Mouse (Mus musculus) gastrocnemius, adult 8-10 months (tissue): ENCODE measurements at regions not wholly inside any gene's neighbourhood (a gene's known extent, or its start where the extent isn't known, plus 50 kb on each side); places are given as distances from the start of the nearest gene placed in this dataset.

Source experiments
- DNase-seq, 2 experiments: peaks; one replicate each; pipeline ENCODE4 v3.0.0; 2022; ENCODE audit warnings: low spot score in 2 of 2

DNA sequence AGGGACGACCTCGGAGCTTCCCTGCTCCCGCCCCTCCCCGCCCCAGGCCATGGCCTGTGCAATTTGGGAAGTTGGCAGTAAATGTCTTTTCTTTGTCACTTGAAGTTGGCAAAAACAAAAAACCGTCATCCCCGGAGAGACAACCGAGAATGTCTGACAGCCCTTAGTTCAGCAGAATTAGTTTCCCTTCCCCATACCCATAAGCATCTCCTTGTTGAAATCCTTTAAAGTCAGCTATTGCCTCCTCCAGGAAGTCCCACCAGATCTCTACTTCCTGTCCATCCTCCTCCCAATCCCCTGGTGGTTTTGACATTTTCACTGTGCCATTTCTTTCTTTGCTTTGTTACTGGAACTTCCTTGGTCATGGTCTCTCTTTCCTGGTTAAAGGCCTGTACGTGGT is 54.8 kb downstream of the Foxb1 start:
- no peak for DNase-seq

DNA sequence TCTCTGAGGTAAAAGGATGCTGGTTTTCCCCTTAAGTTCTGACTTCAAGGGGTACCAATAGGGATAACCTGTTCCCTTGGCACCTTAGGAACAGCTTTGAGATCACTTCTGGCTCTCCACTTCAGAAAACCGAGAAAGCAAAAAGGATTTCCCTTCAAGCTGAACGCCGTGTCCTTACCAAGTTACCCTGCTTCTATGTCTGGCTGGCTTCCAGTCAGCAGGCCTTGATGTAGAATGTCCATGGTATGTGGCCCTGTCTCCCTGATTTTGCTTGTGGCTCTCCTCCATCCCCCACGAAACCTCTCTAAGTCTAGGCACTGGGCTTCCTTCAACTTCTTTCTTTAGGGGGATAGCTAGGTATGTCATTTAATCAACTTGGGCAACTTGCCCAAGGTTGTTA is 55.7 kb downstream of the Foxb1 start:
- no peak for DNase-seq

DNA sequence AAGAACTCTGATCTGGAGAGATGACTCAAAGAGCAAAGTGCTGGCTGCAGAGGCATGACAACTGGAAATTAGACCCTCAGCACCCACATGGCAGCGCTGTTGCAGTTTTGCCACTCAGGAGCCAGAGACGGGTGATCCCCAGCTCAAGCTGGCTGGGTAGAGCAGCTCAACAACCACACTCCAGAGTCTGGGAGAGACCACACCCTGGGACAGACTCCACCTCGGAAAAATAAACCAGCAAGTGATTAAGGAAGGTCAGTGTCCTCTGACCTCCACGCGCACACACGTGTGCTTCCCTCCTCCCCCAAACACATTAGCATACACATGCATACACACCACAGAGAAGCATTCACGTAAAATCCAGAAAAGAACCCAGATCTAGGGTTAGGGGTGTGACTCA is 57.0 kb downstream of the Foxb1 start:
- no peak for DNase-seq

DNA sequence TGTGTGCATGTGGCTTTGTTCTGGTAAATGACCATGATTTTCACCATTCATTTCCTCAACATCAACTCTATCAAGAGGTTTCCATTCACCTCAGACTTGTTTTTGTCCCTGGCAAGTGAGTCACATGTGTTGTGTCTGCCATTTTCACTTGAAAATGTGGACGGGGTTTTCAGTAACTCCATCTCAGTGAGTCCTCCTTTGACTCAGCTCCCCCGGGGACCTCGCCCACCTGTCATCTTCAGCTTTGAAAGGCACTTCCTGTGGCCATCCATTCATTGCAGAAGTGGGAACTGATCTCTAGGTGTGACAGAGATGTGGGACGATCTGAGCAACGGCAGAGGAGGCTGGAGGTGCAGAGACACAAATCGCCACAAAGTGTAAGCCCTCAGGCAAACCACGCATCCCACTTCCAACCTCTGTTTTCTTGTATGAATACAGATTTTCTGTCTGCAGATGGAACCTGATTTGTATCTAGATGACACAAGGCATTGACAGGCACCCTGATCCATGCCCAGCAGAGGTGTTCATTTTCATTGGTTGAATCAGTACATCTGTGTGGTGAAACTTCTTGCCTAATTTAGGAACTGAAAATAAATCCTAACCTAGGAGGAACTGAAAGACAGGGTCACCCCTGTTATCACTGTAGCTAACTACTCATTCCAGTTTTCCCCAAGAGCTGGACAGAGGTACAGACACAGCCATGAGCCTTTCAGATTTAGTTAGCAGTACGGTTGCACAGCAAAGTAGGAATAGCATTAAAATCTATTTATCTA is 58.4 kb downstream of the Foxb1 start:
- DNase-seq, result no peak

DNA sequence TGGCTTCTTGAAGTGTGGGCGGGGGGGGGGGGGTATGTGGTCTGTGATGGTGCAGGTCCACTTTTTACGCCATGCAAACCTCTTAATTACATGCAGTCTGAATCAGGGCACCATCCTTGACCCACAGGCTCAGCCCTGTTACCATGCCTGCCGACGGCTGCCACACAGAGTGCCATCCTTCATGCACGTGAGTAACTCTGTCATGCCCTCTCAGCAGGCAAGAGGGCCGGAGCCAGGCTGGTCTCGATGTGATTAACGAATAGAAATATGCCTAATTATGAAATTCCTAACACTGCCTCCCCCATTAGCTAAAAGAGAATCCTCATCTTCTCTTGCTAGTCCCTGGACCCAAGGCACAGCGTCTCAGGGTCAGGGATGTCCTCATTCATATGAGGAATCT is 60.0 kb downstream of the Foxb1 start:
- no peak for DNase-seq

DNA sequence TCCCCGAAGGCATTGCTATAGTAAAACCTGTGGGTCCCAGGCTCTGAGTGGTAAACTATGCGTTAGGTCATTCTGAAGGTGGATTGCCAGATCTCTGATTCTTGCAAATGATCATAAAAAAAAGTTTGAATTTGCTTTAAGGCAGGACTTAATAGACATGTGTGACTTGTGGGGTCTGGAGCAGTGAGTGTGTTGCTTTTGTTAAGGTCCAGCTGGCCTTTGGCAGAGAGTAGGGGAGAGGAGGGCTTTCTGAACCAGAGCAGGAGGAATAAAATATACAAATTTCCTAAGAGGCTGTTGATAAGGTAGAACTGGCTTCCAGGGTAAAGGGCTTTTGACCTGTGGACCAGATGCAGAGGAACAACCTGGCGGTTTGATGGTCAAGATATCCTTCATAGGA is 69.0 kb downstream of the Foxb1 start:
- no peak for DNase-seq

DNA sequence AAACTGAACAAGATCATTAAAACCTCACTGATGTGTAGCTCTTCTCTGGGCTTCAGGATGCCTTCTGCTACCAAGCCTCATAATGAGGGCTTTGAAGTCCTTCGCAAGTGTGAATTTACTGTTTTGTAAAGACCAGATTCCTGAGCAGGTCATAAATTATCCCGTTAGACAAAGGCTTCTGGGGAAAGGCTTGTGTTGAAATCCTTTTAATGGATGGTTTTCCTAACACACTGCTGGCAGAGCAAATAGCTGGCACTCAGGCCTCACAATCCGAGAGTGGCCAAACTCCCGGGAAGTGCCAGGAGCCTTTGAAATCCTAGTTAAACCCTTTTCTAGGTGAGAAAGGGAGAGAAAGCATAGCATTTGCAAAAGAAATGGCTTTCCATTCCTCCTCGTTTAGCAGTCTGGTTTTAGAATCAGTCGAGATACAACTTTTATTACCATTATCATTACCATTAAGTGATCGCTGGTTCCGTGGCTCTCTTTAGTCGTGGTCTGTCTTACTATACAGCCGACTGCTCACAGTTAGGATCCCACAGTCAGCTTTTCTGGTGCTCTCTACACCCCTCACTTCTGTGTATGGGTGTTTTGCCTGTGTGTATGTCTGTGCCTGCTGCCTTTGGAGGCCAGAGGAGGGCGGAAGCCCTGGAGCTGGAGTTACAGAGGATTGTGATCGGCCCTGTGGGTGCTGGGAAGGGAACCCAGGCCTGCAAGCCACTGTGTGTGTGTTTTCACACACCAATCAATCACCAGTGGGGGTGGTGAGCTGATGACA is 73.2 kb downstream of the Foxb1 start:
- DNase-seq, result no peak

DNA sequence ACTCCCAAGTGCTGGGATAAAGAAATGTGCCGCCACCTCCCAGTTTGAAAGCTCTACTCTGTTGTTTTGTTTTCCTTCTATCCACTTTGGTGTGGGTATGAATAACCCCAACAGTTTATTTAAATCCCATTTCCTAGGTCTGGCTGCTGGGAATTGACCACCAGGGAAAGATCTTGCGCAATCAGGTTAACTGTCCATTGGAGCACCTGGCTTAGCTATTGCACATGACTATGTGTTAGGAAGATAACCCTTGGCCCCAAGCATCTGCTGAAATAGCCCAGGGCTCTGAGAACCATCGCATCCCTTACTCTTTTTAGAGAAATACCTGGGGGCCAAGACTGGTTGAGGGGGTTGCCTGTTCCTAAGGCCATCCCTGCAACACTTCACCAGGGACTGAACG is 74.0 kb downstream of the Foxb1 start:
- DNase-seq, result no peak

DNA sequence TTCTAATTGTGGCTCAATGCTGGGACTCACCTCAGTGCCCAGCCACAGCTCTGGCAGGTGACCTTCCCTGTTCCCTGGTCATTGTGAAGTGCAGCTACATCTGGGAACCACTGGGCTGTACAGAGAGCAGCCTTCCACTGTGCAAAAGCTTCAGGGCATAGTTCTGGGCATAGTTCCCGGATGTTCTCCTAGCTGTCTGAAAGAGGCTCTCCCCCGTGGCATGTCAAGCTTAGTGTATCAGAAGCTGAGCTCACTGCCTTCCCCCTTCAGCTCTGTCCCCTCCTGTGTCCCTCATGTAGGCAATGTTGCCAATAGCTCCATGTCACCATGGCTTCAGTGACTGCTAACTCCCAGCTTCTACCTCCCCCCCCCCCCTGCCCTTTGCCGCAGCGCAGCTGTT is 75.1 kb downstream of the Foxb1 start:
- no peak for DNase-seq

DNA sequence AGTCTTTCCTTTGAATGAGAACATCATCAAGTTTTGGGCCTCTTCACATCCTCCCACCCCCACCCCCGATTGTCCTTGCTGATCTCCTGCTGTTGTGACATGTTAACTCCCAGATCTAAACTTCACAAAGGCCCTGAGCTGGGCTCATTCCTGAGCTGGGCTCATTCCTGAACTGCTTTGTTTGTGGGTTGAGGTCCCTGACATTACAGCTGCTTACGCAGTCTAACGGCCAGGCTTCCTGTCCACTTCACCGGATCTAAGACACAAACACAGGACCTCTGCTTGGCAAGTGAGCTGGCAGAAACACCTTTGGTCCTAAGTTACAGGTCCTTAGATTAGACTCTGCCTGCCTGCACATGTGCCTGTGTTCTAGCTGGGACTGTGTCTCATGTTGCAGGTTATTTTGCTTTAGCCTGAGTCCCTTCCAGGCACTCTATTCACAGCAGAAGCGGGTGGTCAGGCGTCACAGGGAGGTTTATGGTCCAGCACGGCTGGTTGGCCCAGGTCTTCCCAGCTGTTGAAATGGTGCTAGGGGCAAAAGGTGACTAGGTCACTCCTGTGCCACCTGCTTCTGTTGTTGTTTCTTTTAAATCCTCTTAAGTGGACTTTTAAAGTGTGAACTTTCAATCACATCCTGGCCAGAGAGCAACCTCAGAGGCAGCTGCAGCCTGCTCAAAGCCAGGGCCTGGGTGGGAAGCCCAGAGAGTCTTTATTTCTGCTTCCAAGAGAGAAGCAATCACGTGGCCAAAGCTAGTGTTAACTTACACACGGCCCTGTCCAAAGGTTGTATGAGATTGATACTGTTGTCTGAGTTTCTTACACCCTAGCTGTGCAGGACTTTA is 79.1 kb downstream of the Foxb1 start:
- DNase-seq, result no peak

DNA sequence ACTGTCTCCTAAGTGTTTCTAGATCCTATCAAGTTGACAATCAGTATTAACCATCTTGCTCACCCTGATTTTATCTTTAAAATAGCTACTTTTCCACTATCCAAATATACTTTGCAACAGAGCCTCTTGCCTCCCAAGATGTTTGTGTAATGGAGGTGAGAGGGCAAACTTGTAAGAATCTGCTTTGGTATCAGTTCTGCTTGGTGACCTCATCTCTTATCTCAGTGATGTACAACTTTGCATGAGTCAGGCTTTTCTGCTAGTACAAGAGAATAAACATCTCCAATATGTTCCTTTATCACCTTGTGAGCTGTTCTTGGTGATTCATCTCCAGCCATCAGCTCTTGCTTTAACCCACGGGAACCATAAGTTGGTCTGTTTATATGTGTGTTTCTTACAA is 82.1 kb downstream of the Foxb1 start:
- DNase-seq, result no peak

DNA sequence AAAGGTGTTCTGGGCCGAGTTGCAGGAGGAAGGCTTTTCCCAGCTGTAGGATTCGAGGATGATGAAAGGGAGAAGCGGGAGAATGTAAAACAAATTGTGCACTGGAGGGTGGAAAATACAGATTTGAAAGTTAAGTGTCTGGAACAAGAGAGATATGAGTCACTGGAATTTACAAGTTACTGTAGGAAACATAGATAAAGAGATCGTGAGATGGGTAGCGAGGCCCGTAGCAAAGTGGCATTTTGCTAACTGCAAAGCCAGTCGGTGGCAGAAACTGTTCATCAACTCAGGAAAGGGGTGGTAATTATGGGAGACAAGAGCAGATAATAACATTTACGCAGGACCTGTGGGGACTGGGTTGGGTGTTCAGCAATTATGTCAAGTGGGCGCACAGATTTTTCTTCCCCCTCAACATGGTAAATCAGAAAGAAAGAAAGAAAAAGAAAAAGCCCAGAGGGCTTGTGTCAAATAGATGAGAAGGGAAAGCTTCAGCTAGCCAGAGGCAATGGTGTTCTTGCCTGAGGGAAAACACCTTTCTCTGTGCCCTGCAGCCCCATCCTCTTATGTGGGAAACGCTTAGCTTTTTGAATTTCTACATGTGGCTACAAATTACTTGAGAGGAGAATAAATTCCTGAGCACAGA is 87.2 kb downstream of the Foxb1 start:
- DNase-seq, result no peak

DNA sequence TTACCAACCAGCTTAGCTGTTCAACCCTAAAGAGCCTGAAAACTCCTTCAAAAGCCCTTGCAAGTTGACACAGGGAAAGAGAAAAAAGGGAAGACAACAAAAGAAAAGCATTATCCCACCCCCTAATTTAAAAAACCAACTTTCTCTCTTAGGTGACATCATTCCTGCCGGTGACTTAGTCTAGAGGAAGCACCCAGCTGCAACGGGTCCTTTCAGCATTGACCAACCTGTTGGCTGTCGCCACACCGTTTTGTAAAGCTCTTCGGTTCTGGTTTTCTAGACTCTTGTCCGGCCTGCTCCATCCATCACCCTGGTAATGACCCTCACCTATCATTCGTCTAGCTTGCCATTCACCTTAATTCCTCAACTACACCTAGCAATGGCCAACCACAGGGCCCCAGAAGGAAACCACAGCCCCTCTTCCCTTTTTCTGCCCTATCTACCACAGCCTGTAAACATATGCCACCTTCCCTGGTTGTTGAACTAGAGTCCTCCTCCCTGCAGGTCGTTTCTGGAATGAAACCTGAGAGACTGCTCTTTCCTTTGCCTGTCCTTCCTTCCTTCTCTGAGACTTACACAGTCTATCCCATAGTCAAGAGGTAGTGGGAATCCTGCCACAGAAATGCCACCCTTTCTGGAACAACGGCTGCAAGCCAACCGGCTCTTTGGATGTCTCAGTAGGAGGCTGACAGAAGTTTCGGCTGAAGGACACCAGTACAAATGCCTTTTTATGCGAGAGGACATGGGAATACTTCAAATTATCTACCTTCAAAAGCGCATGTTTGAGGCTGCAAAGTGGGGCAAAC is 87.9 kb downstream of the Foxb1 start:
- DNase-seq, result no peak

DNA sequence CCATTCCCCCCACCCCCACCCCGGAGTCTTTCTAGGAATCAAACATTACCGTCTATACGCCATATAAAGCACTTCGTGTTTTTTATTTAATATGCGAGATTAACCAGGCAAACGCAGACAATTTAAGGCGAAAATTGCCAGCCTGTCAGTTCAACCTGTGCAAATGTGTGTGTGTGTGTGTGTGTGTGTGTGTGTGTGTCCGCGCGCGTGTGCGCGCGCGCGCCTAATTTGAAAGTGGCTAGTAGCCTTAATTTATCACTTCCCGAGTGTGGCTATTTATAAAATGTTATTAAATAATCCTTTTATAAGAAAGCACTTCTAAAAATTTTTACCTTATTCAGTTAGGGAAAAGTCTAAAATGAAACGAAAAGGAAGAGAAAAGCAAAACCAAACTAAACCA is 89.5 kb downstream of the Foxb1 start:
- DNase-seq, result no peak

DNA sequence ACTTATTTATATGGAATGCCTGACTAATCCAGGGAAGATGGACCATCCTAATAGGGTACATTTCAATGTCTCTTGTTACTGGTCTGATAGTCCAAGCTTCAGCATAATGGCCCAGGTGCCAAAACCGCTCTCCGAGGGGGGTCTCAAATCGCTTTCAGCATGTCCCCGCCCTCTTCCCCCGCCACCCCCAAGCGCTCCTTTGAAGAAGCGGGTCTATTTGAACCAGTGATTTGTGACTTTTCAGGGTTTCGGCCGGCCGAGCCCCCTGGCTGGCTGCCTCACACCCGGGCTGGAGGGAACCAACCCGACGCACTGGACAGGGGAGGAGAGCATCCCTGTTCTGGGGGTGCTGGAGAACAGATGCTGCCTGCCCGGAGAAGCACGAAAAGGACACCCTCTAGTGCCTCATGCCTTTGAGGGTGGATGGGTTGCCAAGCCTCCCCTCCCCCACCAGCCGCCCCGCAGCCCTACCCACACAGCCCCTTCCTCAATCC is 90.1 kb downstream of the Foxb1 start:
- no peak for DNase-seq

DNA sequence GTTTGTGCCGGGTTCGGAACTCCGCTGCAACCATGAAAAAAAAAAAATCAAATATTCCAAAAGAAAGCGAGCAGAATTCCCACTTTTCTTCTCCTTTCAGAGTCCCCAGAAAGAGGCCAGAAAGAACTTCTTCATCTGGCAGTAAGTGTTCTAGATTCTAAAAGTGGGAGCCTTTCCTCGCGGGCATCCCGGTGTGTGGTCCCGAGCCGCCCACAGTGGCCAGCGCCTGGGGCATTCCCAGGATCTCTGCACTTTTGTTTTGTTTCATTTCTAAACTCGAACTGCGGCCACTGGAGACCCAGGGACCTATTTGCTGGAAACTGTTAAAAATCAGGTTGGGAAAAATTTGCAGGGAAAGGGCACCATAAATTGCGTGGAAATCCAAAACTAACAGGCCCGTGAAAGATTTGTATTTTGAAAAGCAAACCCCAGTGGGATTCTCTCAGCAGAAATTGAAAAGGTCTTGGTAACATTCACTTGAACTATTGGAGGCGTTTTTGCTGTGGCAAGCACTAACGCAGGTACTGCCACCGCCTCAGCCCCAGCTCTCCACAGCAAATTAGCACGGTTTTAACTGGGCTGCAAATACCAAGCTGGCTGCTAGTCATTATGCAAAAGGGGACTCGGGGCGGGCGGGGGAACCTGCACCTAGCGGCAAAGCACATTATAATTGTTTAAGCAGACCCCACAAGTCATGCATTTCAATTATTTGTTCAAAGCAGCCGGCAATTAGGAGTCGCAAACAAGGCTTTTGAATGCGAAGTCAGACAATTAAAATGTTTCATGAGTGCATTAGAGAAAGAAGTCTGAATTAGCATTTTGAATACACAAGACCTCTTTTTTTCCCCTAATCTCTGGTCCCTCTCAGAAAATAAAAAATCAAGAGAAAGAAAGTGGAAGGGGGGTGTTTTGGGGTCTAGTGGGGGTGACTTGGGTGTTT is 90.9 kb downstream of the Foxb1 start:
- DNase-seq, result no peak

DNA sequence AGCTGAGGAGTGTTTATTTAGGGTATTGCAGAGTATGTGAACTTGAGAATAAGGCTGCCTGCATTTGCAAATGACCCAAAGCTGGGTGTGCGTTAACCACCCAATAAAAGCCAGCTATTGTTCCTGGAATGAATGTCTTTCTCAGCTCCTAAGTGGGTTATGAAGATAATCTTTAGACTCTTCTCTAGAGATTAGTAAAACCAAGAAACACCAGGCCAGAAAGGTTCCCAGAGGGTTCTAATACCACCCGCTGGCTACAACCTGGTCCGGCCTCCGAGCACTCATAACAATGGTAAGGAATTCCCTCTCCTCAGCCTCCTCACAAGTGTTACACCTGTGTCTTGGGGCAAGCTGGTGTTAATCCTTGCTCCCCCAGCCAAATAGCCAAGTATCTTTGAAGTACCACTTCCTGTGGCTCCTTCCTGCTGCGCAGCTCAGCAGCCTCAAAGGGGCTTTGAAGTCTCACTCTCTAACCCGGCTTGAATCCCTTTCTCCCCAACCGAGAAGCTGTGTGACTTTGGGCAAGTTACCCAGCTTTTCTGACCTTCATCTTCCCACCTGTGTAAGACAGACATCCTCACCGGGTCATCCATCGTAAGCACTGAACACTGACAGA is 92.2 kb downstream of the Foxb1 start:
- DNase-seq, result no peak

DNA sequence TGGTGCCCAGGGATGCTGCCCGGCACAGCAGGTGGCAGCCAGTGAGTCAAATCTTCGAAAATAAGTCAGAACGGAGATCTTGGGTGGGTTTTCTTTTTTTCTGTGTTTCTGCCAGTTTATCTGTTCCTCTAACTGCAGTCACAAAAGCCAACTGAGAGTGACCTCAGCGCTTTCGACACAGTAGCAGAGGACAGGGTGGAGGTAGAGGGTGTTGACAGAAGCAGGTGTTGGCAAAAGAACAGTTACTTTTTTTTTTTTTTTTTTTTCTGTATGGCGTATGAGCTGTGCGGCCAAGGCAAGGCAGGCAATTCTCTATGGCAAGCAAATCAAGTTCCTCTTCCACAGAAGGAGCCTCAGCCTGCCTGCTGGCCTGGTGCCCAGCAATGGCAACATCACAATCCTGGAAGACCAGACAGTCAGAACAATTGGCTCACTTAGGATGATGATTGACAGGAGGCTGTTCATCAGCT is 93.6 kb downstream of the Foxb1 start:
- DNase-seq, result no peak

DNA sequence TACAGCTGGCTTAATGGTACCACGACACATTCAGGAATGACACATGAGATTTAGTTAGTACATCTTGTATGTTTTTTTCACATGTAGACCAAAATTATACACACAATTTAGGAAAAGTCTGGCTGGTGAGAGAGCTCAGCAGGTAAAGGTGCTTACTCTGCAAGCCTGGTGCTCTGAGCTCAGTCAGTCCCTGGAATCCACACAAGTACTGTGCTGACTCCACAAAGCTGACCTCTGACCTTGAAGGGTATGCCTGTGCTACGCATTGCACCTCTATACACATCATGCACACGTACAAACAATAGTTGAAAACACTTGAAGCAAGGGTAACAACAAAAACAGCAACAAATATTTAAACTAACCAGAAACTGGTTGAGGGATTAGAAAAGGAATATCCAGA is 96.5 kb downstream of the Foxb1 start:
- no peak for DNase-seq
